Mouse (Mus musculus) E14TG2a.4 (cell line): ENCODE data around the gene Acaa1a.

ENCODE experiments used
- CTCF ChIP-seq: conservative IDR thresholded peaks from 2 replicates; pipeline ENCODE4 v1.5.1; 2014; ENCODE audit warnings: low read length
- POU5F1 ChIP-seq: IDR thresholded peaks from 2 replicates; pipeline ENCODE4 v1.6.1; 2014; ENCODE audit warnings: low read length, borderline replicate concordance

DNA sequence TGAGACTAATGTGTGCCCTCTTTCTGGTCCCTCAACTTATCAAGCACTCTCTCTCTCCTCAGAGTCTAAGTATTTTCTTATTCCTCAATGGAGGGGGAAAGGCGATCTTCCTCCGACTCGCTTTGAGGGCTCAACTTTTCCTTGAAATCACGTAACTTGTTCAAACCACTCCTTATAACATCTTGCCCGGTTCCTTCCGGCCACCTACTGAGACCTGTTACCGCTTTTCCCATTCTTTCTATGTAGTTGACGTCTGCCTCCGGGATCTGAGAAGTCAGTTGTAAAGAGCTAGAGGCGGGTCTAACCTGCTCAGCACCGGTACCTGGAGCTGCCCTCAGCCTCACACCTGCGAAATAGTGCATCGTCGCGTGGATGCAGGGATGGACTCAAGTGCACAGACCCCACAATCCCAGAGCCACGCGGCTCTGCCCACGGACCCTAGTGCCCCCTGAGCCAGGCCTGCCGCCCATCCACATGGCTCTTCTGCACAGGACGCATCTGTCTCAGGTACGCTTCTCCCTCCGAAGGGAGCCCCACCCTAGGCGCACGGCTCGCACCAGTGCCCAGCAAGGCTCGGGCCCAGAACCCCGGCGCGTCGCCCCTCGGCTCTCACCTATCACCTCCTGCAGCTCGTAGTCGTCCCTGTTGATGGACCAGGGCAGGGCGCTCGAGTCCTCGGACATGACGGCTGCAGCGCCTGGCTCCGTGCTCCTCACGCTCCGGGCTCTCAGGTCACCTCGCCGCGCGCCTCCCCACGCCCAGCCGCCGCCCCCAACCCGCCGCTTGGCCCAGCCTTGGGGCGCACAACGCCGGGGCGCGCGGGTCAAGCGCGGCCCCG is 17.9 kb upstream of the Acaa1a start:
- TF ChIP-seq CTCF (no peak), POU5F1 (no peak)
